Mouse (Mus musculus) liver, adult 2 months (tissue): ENCODE results near the gene Timm8a2.

Source experiments
- CTCF ChIP-seq: fragments of 200-500 bp; IDR thresholded peaks from 2 replicates; pipeline ENCODE4 v1.5.1; 2011; ENCODE audit warnings: low read depth, low read length, control low read depth
- POLR2A ChIP-seq: fragments of 200-500 bp; IDR thresholded peaks from 2 replicates; pipeline ENCODE4 v1.6.1; 2011; ENCODE audit warnings: low read length, control low read depth; ENCODE audit not compliant: insufficient read depth; ENCODE audit errors: extremely low read depth

DNA sequence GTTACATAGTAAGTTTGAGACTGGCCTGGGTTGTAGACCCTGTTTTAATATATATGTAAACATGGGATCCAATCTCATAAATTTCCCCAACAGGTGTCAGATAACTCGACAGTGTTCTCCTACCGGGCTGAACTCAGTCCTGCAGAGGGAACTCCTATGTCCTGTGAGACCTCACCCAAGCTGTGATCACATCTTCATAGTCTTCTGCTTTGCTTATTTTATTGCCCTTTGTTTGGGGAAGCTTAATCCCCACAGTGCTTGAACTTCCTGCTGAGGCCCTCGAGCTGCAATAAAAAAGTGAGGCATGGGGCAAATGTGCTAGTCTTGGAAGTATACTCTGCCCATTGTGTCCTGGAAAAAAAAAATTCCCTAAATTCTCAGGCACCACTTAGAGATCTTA lies 46.8 kb downstream of the Timm8a2 start:
- TF ChIP-seq CTCF (no peak), POLR2A (no peak)
